Mouse (Mus musculus): Measurements from ENCODE around the gene Adam22.

Gene Adam22

DNA sequence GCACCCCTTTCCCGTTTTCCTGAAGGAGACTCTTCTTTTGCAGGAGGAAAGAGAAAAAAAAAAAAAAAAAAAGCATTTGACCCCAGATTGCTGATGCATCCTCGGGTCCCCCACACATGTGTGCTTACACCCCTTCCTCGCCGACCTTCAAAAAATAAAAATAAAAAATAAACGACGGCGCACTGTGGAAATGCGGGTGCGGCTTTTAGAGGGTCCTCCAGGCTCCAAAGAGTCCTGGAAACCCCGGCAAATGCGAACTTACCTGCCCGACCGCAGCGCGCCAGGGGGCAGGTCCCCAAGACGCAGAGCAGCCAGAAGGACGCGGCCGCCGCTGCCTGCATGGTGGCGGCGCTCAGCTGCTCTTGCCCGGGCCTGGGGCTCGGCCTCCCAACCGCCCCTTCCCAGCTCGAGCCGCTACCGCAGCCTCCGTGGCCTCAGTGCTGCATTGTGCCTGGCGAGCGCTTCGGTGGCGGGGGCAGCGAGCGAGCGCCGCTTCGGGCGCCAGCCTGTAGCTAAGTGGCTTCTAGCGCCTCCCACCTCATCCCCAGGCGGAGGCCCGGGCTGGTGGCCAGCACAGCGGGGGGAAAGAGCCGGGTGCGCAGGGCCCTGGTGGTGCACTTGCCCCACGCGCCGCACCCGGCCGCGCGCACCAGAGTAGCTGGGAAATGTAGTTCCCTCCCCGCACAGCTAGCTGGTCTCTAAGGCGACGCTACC is at the start of gene Adam22:
Adam22 (minus strand) TSS at position 547 of the 714 bp plus-strand sequence.
- peak; percentile 98 for DNase-seq (ENCODE audit: low read depth, low spot score)

- no peak for DNase-seq (ENCODE audit: low read depth, low spot score)
Observed at GRCm38 (mm10) chr5:8417443-8417842, 49.5 kb upstream of the Adam22 start.

DNA sequence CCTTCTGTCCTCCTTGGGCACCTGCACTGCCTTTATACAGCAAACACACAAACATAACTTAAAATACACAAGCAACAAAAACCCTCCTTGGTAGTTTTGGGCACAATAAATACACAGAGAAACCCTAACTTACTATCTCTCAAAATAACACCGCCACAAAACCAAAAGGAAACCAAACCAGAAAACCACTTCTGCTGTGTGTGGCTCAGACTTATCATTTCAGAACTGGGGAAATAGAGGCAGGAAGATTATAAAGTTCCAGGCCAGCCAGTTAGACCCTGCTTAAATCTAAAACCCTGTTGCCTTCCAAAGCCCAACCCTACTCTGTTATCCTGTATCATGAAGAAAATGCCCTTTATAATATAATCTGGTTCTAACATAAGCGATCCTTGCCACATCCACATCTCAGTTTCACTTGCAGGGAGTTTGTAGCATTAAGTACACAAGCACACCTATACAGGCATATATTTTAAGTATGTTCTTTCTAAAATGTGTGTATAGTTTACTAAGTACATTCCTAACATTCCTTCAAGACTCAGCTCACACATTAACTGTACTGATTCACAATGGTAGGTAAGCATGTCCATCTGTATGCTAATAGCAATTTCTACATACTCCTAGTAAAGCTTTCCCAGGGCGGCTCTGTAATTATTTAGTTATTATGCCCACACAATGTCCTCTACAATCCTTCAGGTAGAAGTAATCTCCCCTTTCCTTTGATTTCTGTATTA is 48.9 kb upstream of the Adam22 start:
- DNase-seq (ENCODE audit: low read depth, low spot score): no peak

GRCm38 (mm10) chr5:8408746-8409145 is 40.8 kb upstream of the Adam22 start:
- peak; percentile 14 for DNase-seq (ENCODE audit: low read depth, low spot score)

- DNase-seq (ENCODE audit: low read depth, low spot score): peak; percentile 36
Observed at GRCm38 (mm10) chr5:8397587-8398249, 29.8 kb upstream of the Adam22 start.

GRCm38 (mm10) chr5:8393891-8394583 is 26.1 kb upstream of the Adam22 start:
- DNase-seq (ENCODE audit: low read depth, low spot score): no peak

DNA sequence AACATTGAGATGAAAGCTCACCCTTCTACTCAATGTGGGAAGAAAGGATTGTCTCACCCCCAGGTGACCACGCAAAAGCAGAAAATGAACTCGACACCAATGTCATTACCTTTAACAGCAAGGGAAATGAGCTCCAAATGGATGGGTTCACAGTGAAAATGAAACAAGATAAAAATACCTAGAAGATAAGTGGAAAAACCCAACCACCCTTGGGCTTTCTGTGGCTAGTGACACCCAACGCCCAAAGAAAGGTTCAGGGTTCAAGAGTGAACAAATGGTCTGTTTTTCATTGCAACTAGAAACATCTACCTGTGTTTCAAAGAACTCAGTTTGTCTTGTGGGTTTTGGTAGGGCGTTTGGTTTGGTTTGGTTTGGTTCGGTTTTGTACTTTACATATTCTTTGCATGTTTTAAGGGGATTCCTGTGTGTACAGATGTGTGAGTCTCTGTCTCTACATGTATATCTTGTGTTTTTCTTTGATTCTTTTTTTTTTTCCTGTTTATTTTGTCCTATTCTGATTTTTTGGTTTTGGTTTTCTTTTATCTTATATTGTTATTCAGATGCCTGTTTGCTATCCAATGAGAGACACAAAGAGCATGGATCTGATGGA is 6.4 kb upstream of the Adam22 start:
- DNase-seq (ENCODE audit: low read depth, low spot score): no peak

GRCm38 (mm10) chr5:8373415-8373814 is 5.5 kb upstream of the Adam22 start:
- no peak for DNase-seq (ENCODE audit: low read depth, low spot score)

DNA sequence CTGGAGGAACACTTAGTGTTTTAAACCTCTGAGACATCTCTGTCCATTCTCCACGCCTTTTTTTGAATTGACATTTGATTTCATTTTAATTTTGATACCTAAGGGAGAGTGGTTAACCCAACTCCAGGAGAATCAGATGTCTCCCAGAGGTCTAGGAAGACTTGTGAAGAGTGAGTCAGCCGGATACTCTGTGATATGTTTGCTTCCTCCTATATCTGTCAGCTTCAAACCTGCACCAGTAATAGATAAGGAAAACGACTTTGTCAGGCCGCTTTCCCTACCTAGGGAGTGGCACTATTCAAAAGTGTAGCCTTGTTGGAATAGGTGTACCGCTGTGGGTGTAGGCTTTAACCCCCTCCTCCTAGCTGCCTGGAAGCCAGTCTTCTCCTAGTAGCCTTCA is 821 bp upstream of the Adam22 start:
- DNase-seq (ENCODE audit: low read depth, low spot score): no peak

DNA sequence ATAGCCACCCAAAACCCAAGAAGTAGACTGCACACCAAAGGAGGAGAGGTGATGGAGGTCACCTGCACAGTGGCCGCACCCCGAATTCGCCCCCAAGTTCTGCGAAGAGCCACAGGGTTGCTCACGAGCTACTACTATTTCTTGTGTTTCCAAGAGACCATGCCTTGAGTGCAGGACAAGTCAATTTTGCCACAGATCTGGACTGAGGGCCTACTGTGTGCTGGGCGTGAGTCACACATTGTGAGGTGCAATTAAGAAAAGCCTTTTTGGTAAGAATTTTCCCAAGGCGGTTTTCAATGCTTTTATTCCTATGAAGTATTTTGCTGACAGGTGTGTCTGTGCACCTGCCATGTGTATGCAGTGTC is 350 bp upstream of the Adam22 start:
- DNase-seq (ENCODE audit: low read depth, low spot score): no peak

DNA sequence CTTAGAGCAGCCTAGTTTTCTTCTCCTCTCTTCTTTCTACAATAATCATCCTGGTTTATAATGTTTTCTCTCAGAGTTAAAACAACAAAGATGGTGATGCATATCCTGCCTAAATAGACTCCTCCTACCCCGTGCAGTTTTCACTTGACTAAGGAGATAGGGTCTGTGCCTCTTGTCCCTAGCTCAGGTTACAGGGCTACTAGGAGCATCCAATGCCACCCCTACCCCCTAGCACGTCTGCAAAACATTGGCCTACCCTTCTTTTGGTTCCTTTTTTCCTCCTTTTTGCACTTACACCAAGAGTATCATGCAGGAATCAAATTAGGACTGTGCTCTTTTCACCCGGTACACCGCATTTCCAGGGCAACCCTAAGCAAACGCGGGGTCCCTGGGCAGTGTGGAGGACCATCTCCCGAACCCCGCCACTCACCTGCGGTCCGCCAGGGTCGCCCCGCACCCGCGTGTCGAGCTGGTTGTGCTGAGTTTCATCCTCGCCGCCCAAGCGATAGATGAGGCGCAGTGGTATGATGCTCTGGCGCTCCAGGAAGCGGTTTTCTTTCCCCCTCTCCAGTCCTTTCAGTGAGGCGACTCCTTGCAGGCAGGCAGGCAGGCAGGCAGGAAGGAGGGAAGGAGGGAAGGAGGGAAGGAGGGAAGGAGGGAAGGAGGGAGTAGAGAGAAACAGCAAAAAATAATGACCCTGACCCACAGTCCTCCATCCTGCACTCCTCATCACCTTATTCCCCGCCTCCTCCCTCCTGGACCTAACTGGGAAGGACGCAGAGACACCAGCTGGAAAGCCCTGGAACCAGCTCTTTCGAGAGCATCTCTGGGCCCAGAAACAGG is 968 bp downstream of the Adam22 start:
- peak; percentile 87 for DNase-seq (ENCODE audit: low read depth, low spot score)

DNA sequence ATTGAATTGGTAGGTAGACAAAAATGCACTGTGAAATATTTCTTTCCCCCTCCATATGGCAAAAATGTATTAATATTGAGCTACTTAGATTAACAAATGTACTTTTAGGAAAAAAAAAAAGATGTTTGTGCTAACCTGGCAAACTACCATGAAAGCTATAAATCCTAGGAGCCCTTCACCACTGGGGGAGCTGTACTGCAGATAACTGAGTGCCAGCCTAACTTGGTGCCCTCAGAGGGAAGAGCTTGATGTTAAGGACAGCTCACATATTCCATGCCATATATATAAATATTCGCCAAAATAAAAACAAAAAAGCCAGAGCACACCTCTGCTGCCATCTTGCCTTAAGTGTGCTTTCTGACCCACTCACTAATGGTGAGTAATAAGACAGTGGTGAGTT is 5.6 kb downstream of the Adam22 start:
- peak; percentile 72 for DNase-seq (ENCODE audit: low read depth, low spot score)

GRCm38 (mm10) chr5:8357677-8358076 is 10.3 kb downstream of the Adam22 start:
- DNase-seq (ENCODE audit: low read depth, low spot score): no peak

GRCm38 (mm10) chr5:8356885-8357651 is 10.9 kb downstream of the Adam22 start:
- peak; percentile 39 for DNase-seq (ENCODE audit: low read depth, low spot score)

DNA sequence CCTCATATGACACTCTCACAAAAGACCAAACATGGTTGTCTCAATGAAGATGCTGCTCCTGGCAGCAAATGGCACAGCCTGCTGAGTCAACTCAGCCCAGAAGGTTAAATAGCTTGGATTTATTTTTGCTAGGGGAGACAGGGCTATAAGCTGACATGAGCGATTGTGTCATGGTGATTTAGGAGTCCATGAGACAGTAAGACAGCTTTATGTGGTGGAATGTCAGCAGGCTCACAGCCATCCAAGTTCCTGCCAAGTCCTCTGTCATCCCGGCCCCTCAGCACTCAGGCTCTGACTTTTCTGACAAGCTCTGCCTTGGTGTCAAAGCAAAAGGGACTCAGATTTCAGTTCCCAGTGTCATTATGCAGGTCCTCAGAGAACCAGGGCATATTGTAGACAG is 11.6 kb downstream of the Adam22 start:
- DNase-seq (ENCODE audit: low read depth, low spot score): peak; percentile 71

DNA sequence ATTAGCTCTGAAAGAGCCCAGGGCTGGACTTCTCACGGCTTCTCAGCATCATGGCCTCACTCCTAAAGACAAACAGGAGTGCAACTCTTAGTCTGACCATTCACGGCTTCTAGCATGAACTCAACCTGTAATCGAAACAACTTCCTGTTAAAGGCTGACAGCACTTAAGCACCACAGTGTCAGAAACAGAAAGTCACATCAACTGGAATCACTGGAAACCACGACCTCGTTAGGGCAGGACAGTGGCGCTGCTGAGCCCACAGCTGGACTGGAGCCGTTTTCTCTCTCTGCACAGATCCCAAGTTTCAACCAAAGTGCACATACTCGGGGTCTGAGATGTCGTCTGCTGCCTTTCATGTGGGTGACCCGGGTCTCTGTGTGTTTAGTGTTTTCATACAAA is 18.4 kb downstream of the Adam22 start:
- DNase-seq (ENCODE audit: low read depth, low spot score): no peak

DNA sequence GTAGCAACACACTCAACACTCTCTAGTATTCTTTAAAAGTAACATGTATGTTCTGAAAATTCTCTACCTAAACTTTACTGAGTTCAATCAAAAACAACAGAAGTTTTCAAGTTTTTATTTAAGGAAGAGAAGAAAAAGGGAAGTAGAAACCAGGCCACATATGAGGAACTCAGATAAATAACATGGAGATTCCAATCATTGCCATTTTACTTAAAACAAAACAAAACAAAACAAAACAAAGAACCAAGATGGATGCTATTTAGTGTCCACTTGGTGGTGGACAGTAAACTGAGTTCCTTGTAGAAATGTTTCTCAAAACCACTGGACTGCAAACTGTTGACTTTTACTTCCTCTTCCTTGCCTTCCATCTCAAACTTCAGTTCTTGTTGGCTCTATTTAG is 21.6 kb downstream of the Adam22 start:
- DNase-seq (ENCODE audit: low read depth, low spot score): no peak

- peak; percentile 42 for DNase-seq (ENCODE audit: low read depth, low spot score)
Observed at GRCm38 (mm10) chr5:8343296-8343695, 24.7 kb downstream of the Adam22 start.

- peak; percentile 81 for DNase-seq (ENCODE audit: low read depth, low spot score)
Observed at GRCm38 (mm10) chr5:8341676-8342075, 26.3 kb downstream of the Adam22 start.

GRCm38 (mm10) chr5:8327645-8328269 is 40.2 kb downstream of the Adam22 start:
- DNase-seq (ENCODE audit: low read depth, low spot score): no peak
